Mouse (Mus musculus) macrophage (primary cell): ENCODE results near the gene Tulp1. TPM values are rescaled to one million over a fixed set of nuclear protein-coding genes. Genes with fewer than 3 reads are reported as not detected.

Experiments used
- H3K27ac ChIP-seq: fragments of 350-480 bp; formaldehyde crosslinking; 2 replicates; pipeline ENCODE4 v1.9.0; 2021
- H3K36me3 ChIP-seq: fragments of 350-480 bp; formaldehyde crosslinking; 2 replicates; pipeline ENCODE4 v1.9.0; 2021; ENCODE audit errors: inconsistent target
- H3K4me3 ChIP-seq: fragments of 350-480 bp; formaldehyde crosslinking; 2 replicates; pipeline ENCODE4 v1.9.0; 2021; ENCODE audit errors: inconsistent target
- H3K79me2 ChIP-seq: fragments of 350-480 bp; formaldehyde crosslinking; 2 replicates; pipeline ENCODE4 v1.9.0; 2021; ENCODE audit errors: inconsistent target
- WGBS: methylation state at CpG from one replicate; pipeline ENCODE4 v1.1.7; 2026; ENCODE audit warnings: inconsistent platforms; ENCODE audit not compliant: missing documents; 5-methylcytosine and 5-hydroxymethylcytosine counted together
- polyA plus RNA-seq: library from polyadenylated mRNA; stranded (reverse); fragments of 250-400 nt; gene quantifications from 3 replicates; pipeline ENCODE4 v1.2.4, GENCODE M21; 2018; ENCODE audit warnings: inconsistent platforms

The Tulp1 gene
- polyA plus RNA-seq, 1 experiment from 2014 or later = not detected

GRCm38 (mm10) chr17:28355871-28356270 lies 9.2 kb downstream of the Tulp1 start:
- no peak overlapping the region for H3K4me3 ChIP-seq
- H3K79me2 ChIP-seq = no peaks in the 10 kb centered on the region
- H3K36me3 ChIP-seq = no peaks in the 10 kb centered on the region
- 92% methylated on average over 12 of the region's 12 CpGs for WGBS
- H3K27ac ChIP-seq = no peak overlapping the region

- Histone ChIP-seq H3K27ac (no peak overlapping the region), H3K79me2 (no peaks in the 10 kb centered on the region), H3K36me3 (no peaks in the 10 kb centered on the region), H3K4me3 (no peak overlapping the region)
- WGBS = 72% methylated on average over 11 of the region's 11 CpGs
Observed at GRCm38 (mm10) chr17:28352018-28352417, 13.0 kb downstream of the Tulp1 start.

- Histone ChIP-seq H3K4me3 (no peak overlapping the region), H3K79me2 (no peaks in the 10 kb centered on the region), H3K27ac (no peak overlapping the region), H3K36me3 (no peaks in the 10 kb centered on the region)
- 4% methylated on average over 29 of the region's 29 CpGs for WGBS
Observed at GRCm38 (mm10) chr17:28351353-28351890, 13.6 kb downstream of the Tulp1 start.

- Histone ChIP-seq H3K27ac (no peak within 1 kb of the TSS), H3K79me2 (no peaks in the 10 kb centered on the region), H3K36me3 (no peaks in the 10 kb centered on the region), H3K4me3 (no peak within 1 kb of the TSS)
- 1% methylated on average over 73 of the region's 73 CpGs for WGBS
Observed at GRCm38 (mm10) chr17:28350466-28351352, 14.3 kb downstream of the Tulp1 start, which contains the start of gene Tead3. TSS of gene Tead3 (minus strand) at chr17:28350817.

- no peak overlapping the region for H3K4me3 ChIP-seq
- 4% methylated on average over 39 of the region's 54 CpGs for WGBS
Observed at GRCm38 (mm10) chr17:28349901-28350465, 15.0 kb downstream of the Tulp1 start.

GRCm38 (mm10) chr17:28349264-28349880 lies 15.7 kb downstream of the Tulp1 start:
- Histone ChIP-seq H3K36me3 (no peaks in the 10 kb centered on the region), H3K4me3 (no peak overlapping the region), H3K27ac (no peak overlapping the region), H3K79me2 (no peaks in the 10 kb centered on the region)
- WGBS = 59% methylated on average over 13 of the region's 13 CpGs

More at GRCm38 (mm10) chr17:28349901-28350465, 15.0 kb downstream of the Tulp1 start:
- no peaks in the 10 kb centered on the region for H3K36me3 ChIP-seq
- H3K79me2 ChIP-seq = no peaks in the 10 kb centered on the region
- no peak overlapping the region for H3K27ac ChIP-seq

GRCm38 (mm10) chr17:28348211-28348610 lies 16.8 kb downstream of the Tulp1 start:
- WGBS = 82% methylated on average over 6 of the region's 6 CpGs
- no peak overlapping the region for H3K4me3 ChIP-seq
- no peaks in the 10 kb centered on the region for H3K36me3 ChIP-seq
- H3K27ac ChIP-seq = no peak overlapping the region
- no peaks in the 10 kb centered on the region for H3K79me2 ChIP-seq

- Histone ChIP-seq H3K79me2 (no peaks in the 10 kb centered on the region), H3K4me3 (no peak overlapping the region), H3K27ac (no peak overlapping the region), H3K36me3 (no peaks in the 10 kb centered on the region)
- 90% methylated on average over 10 of the region's 10 CpGs for WGBS
Observed at GRCm38 (mm10) chr17:28347327-28347726, 17.7 kb downstream of the Tulp1 start.

DNA sequence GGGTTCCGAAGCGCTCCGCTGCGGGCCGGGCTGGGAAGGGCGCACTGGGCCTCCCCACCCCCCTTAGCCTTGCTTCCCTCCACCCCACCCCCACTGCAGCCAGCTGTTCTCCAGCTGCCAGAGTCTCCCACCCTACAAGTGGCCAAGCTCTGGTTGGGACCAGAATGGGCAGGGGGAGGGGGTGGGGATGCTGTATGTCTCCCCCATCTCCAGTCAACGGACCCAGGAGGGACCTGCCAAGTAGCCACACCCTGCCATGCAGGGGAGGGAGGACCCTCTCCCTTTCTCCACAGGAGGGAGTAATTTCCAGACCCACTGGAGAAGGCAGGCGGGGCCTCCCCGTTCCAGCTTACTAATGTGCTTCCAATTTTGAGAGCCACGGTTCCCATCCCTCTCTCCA lies 19.1 kb downstream of the Tulp1 start:
- no peak overlapping the region for H3K4me3 ChIP-seq
- H3K79me2 ChIP-seq = no peaks in the 10 kb centered on the region
- WGBS = 92% methylated on average over 10 of the region's 10 CpGs
- H3K27ac ChIP-seq = no peak overlapping the region
- no peaks in the 10 kb centered on the region for H3K36me3 ChIP-seq

- no peak overlapping the region for H3K27ac ChIP-seq
- H3K79me2 ChIP-seq = no peaks in the 10 kb centered on the region
- H3K36me3 ChIP-seq = no peaks in the 10 kb centered on the region
- WGBS = 78% methylated on average over 7 of the region's 8 CpGs
- H3K4me3 ChIP-seq = no peak overlapping the region
Observed at GRCm38 (mm10) chr17:28345271-28345721, 19.7 kb downstream of the Tulp1 start.

- WGBS = 95% methylated on average over 3 of the region's 3 CpGs
- Histone ChIP-seq H3K79me2 (no peaks in the 10 kb centered on the region), H3K27ac (no peak overlapping the region), H3K36me3 (no peaks in the 10 kb centered on the region), H3K4me3 (no peak overlapping the region)
Observed at GRCm38 (mm10) chr17:28344670-28345069, 20.4 kb downstream of the Tulp1 start.

DNA sequence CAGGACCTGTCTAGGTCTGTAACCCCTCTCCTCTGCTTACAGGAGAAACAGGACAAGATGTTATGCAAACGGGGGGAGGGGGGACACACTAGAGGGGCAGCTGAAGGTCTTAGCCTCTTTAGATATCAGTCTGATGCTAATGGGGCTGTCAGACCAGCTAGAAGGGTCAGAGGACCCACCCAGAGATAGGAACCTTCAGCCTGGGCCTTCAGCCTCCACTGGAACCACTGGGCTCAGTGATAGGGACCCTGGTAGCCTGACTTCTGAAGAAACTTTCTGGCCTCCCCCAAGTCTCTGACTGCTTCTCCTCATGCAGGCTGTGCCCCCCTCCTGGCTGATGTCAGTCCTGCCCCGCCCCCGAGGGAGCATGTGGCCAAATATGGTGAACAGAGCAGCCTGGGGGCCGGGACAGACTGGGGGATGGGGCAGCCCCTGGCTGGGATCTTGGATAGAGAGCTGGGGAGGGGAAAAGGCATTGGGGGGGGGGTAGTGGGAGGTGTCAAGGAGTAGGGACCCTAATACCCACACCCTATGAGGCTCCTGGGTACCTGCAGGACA lies 20.9 kb downstream of the Tulp1 start:
- H3K27ac ChIP-seq = no peak overlapping the region
- no peak overlapping the region for H3K4me3 ChIP-seq

GRCm38 (mm10) chr17:28341091-28341490 lies 23.9 kb downstream of the Tulp1 start:
- 42% methylated on average over 26 of the region's 26 CpGs for WGBS
- Histone ChIP-seq H3K36me3 (no peaks in the 10 kb centered on the region), H3K27ac (no peak overlapping the region), H3K79me2 (no peaks in the 10 kb centered on the region), H3K4me3 (no peak overlapping the region)

More for the DNA sequence above, 20.9 kb downstream of the Tulp1 start:
- WGBS = 75% methylated on average over 1 of the region's 4 CpGs
- no peaks in the 10 kb centered on the region for H3K36me3 ChIP-seq
- no peaks in the 10 kb centered on the region for H3K79me2 ChIP-seq

GRCm38 (mm10) chr17:28340578-28340977 lies 24.4 kb downstream of the Tulp1 start:
- Histone ChIP-seq H3K36me3 (no peaks in the 10 kb centered on the region), H3K79me2 (no peaks in the 10 kb centered on the region), H3K27ac (no peak overlapping the region), H3K4me3 (no peak overlapping the region)
- WGBS = 64% methylated on average over 7 of the region's 7 CpGs
